Mouse (Mus musculus): ENCODE data around the gene P4htm. TPM values are rescaled to one million over a fixed set of nuclear protein-coding genes. Genes with fewer than 3 reads are reported as not detected.
A peak's percentile ranks its signal among the peaks of the same experiment; 100 is the strongest.

P4htm gene
- total RNA-seq, 2 experiments from 2014 or later, result 91.8 to 92.3 TPM

DNA sequence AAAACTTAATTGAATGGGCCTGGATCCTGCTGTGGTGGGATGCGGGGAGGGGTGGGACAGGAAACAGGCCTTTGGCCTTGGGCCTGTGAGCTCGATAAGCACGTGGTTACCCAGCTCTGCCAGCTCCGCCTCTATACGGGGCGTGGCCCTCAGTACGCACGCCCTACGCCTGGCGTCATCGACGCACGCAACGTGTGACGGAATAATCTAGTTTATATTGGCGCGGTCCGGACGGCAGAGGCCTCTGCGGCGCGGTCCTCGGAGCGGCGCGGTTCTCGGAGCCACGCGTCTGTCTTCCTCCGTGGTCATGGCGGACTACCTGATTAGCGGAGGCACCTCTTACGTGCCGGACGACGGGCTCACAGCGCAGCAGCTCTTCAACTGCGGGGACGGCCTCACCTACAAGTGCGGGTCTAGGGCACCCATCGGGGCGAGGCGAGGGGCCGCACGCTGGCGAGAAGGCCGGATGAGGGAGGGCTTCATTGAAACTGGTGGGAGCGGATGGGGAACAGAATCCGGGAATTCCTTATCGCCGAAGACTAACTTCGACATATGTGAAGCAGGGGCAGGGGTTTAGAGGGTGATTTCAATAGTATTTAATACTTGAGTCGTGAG is 37.1 kb downstream of the P4htm start, which contains the start of gene Impdh2:
Gene Impdh2, plus strand, starts transcription at position 60 of the 615 bp plus-strand sequence.
- peak; percentile 89 to 92 for DNase-seq (ENCODE audit: low spot score in 2 of 2)

DNA sequence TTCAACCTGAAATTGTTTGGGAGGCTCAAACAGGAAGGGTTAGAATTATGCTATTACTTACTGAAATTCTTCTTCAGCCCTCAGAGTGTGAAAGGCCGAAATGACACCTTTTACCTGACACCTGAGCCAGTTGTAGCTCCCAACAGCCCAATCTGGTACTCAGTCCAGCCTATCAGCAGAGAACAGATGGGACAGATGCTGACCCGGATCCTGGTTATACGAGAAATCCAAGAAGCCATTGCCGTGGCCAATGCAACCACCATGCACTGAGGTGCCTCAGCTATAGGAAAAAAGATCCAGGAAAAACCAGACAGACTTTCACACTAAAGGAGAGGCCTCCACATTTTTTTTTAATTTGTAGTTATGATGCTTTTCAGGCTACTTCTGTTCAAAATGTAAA is 38.3 kb downstream of the P4htm start:
- DNase-seq (ENCODE audit: low spot score in 2 of 2), result no peak

DNA sequence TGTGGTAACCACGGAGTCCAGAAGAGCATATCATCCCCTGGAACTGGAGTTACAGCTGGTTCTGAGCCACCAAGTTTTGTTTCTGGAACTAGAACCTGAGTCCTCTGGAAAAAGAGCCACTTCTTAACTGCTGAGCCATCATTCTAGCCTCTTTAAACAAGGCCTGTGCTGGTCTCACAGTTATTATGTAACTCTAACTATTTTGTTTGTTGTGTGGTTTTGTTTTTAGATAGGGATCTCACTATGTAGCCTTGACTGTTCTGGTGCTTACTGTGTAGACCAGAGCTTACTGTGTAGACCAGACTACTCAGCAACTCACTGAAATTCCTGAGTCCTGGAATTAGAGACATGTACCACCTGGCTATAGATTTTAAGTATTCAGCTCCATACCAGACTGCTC is 50.6 kb downstream of the P4htm start:
- DNase-seq (ENCODE audit: low spot score in 2 of 2), result no peak

DNA sequence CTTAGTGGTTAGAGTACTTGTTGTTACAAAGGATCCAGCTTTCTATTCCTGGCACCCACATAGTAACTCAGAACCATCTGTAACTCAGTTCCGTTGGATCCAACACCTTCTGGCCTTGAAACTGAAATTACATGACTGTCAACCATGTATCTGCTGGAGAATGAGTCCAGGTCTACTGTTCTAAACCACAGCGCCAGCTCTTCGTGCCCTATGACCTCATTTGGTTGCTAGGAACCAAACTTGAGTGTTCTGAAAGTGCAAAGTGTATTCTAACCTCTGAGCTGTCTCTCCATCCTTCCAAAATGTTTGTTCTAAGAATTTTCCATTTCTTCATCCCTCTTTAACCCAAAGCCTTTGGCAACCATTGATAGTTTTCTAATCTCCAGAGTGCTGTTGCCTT is 51.5 kb downstream of the P4htm start:
- no peak for DNase-seq (ENCODE audit: low spot score in 2 of 2)

DNA sequence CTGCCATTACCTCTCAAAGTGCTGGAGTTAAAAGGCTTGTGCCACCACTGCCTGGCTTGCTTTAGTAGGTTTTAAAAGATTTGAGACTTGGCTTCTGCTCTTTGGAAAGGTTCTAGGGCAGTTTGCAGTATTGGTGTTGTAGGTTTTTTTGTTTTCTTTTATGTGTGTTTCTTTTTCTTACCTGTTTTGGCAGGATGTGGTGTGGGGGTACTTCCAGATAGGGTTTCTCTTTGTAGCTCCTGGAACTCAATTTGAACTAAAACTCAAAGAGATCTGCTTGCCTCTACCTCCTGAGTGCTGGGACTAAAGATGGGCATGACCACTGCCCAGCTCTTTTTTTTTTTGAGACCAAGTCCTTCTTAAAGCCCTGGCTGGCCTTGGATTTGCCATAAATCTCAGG is 56.6 kb downstream of the P4htm start:
- no peak for DNase-seq (ENCODE audit: low spot score in 2 of 2)

DNA sequence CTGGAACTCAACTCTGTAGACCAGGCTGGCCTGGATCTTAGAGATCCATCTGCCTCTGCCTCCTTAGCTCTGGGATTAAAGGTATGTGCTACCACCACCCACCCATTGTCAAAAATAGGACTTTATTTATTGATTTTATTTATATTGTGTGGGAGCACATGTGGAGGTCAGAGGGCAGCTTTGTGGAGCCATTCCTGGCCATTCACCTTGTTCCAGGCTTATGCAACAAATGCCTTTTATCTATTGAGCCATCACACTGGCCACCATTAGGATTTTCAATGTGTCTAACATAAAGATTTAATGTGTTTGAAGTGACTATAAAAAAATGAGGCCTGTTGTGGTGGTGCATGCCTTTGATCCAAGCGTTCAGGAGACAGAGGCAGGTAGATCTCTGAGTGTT is 66.0 kb downstream of the P4htm start:
- DNase-seq (ENCODE audit: low spot score in 2 of 2), result no peak

DNA sequence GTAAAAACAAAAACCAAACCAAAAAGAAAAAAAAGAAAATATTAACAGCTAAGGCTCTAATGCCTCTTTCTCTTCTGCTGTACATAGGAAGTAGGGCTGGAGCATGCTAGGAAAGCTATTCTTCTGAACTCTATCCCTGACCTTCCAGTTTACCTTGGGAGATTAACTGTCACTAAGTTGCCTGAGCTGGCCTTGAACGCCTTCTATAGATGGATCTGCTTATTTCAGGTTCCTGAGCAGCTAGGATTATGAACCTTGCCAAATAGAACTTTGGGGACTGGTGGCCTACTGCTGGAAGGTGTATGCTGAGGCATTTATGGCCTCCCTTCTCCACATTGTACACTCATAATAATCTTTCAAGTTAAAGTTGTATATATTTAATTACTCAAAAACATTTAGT is 66.5 kb downstream of the P4htm start:
- no peak for DNase-seq (ENCODE audit: low spot score in 2 of 2)

Small RNA genes within 50 kb of the gene (microRNA-seq; reads per million reads assigned to microRNA genes)
- gene Gm24083 (0 reads per million in 2 experiments), gene Mir191 (0 reads per million in 2 experiments), gene Mir425 (582 to 634 reads per million in 2 experiments)

Other genes starting within 250 kb of the P4htm start
- gene Usp4, start 249.8 kb downstream of the P4htm start, total RNA-seq (2021), result 100 to 1,000 TPM; 123 to 125 TPM
- 1 to 10 TPM; 3.4 to 3.8 TPM for gene 1700102P08Rik, start 204.9 kb downstream of the P4htm start, total RNA-seq (2021)
- under 1 TPM; 0.23 TPM for gene Ccdc36, start 169.2 kb downstream of the P4htm start, total RNA-seq (2021)
- not detected for gene BC048562, start 161.2 kb downstream of the P4htm start, total RNA-seq (2021)
- 10 to 100 TPM; 37.9 to 39.9 TPM for gene Ccdc71, start 137.1 kb downstream of the P4htm start, total RNA-seq (2021)
- 10 to 100 TPM; 40.3 to 44.7 TPM for gene Klhdc8b, start 136.1 kb downstream of the P4htm start, total RNA-seq (2021)
- gene Lamb2, start 117.9 kb downstream of the P4htm start, total RNA-seq (2021), result 10 to 100 TPM; 27.0 to 37.8 TPM
- gene Usp19, start 107.1 kb downstream of the P4htm start, total RNA-seq (2021), result 100 to 1,000 TPM; 139 to 142 TPM
- gene Qars, start 90.0 kb downstream of the P4htm start, total RNA-seq (2021), result 10 to 100 TPM; 72.7 to 77.7 TPM
- gene Qrich1, start 80.9 kb downstream of the P4htm start, total RNA-seq (2021), result 100 to 1,000 TPM; 140 TPM
- gene Impdh2, start 37.4 kb downstream of the P4htm start, total RNA-seq (2021), result 10 to 100 TPM; 46.7 to 47.7 TPM
- gene Ndufaf3, start 30.2 kb downstream of the P4htm start, total RNA-seq (2021), result 10 to 100 TPM; 53.8 to 70.6 TPM
- gene Dalrd3, start 27.8 kb downstream of the P4htm start, total RNA-seq (2021), result 100 to 1,000 TPM in 1 of 2 experiments, 10 to 100 TPM in 1; 85.1 to 102 TPM
- gene Wdr6, start 18.9 kb downstream of the P4htm start, total RNA-seq (2021), result 100 to 1,000 TPM in 1 of 2 experiments, 10 to 100 TPM in 1; 96.3 to 126 TPM
- 10 to 100 TPM; 51.0 to 51.8 TPM for gene Arih2, start 51.7 kb upstream of the P4htm start, total RNA-seq (2021)
- gene Slc25a20, start 64.4 kb upstream of the P4htm start, total RNA-seq (2021), result 10 to 100 TPM; 11.5 to 13.7 TPM
- 10 to 100 TPM; 47.7 to 50.9 TPM for gene Prkar2a, start 91.6 kb upstream of the P4htm start, total RNA-seq (2021)
- gene Ip6k2, start 186.1 kb upstream of the P4htm start, total RNA-seq (2021), result 100 to 1,000 TPM; 140 to 154 TPM
- gene Nckipsd, start 210.7 kb upstream of the P4htm start, total RNA-seq (2021), result 10 to 100 TPM; 65.4 to 68.7 TPM
- gene Celsr3, start 228.7 kb upstream of the P4htm start, total RNA-seq (2021), result 10 to 100 TPM; 51.2 to 56.1 TPM